Mouse (Mus musculus): ENCODE data around the gene Rpl27a. TPM values are rescaled to one million over a fixed set of nuclear protein-coding genes. Genes with fewer than 3 reads are reported as not detected.
A peak's percentile ranks its signal among the peaks of the same experiment; 100 is the strongest.

Rpl27a gene
- polyA plus RNA-seq, 1 experiment, result 1,271 TPM

GRCm38 (mm10) chr7:109533129-109533528 is 14.2 kb downstream of the Rpl27a start:
- Histone ChIP-seq H3K79me2 (ENCODE audit: control insufficient read depth, insufficient read depth) (no peaks in the 10 kb centered on the region), H3K36me3 (ENCODE audit: control insufficient read depth, insufficient read depth) (peaks cover 23% of the 10 kb centered on the region), H3K4me3 (no peak overlapping the region), H3ac (ENCODE audit: control insufficient read depth, insufficient read length) (no peak overlapping the region), H3K27me3 (ENCODE audit: control insufficient read depth, insufficient read depth, insufficient read length) (no peaks in the 10 kb centered on the region), H3K4me2 (ENCODE audit: low read depth) (no peak overlapping the region)
- TF ChIP-seq POLR2A (IDR thresholded peaks at IDR 0.05; ENCODE audit: insufficient read length, low read depth) (no peak), TCF12 (IDR thresholded peaks at IDR 0.05; ENCODE audit: insufficient read depth, poor library complexity, severe bottlenecking) (no peak), SRF (IDR thresholded peaks at IDR 0.05; ENCODE audit: control insufficient read depth, insufficient read length, low read depth) (no peak), TCF3 (IDR thresholded peaks at IDR 0.05; ENCODE audit: insufficient read length, low read depth) (no peak), POLR2AphosphoS2 (IDR thresholded peaks at IDR 0.05; ENCODE audit: insufficient read length, low read depth) (no peak), REST (IDR thresholded peaks at IDR 0.05; ENCODE audit: insufficient read depth, insufficient read length) (no peak), MAX (IDR thresholded peaks at IDR 0.05; ENCODE audit: low read depth) (no peak), CEBPB (IDR thresholded peaks at IDR 0.05; ENCODE audit: insufficient read depth, poor library complexity, severe bottlenecking) (no peak), USF1 (IDR thresholded peaks at IDR 0.05; ENCODE audit: low read depth) (no peak), MYOD1 (IDR thresholded peaks at IDR 0.05; ENCODE audit: control insufficient read depth in 1 of 3, insufficient read length in 2 of 3, low read depth in 2 of 3) (no peak), E2F4 (IDR thresholded peaks at IDR 0.05; ENCODE audit: insufficient read depth) (no peak), MYOG (IDR thresholded peaks at IDR 0.05; ENCODE audit: control insufficient read depth in 1 of 3, insufficient read depth in 1 of 3, insufficient read length in 2 of 3, low read depth in 2 of 3) (no peak)

GRCm38 (mm10) chr7:109533888-109534287 is 14.9 kb downstream of the Rpl27a start:
- TF ChIP-seq TCF12 (IDR thresholded peaks at IDR 0.05; ENCODE audit: insufficient read depth, poor library complexity, severe bottlenecking) (no peak), MYOD1 (IDR thresholded peaks at IDR 0.05; ENCODE audit: control insufficient read depth in 1 of 3, insufficient read length in 2 of 3, low read depth in 2 of 3) (peak in 1 of 3 experiments; percentile 81), MYOG (IDR thresholded peaks at IDR 0.05; ENCODE audit: control insufficient read depth in 1 of 3, insufficient read depth in 1 of 3, insufficient read length in 2 of 3, low read depth in 2 of 3) (peak in 2 of 3 experiments; percentile 38 to 56), TCF3 (IDR thresholded peaks at IDR 0.05; ENCODE audit: insufficient read length, low read depth) (no peak), MAX (IDR thresholded peaks at IDR 0.05; ENCODE audit: low read depth) (no peak)
- Histone ChIP-seq H3K79me2 (ENCODE audit: control insufficient read depth, insufficient read depth) (no peaks in the 10 kb centered on the region), H3ac (ENCODE audit: control insufficient read depth, insufficient read length) (no peak overlapping the region), H3K4me3 (no peak overlapping the region), H3K4me2 (ENCODE audit: low read depth) (no peak overlapping the region), H3K27me3 (ENCODE audit: control insufficient read depth, insufficient read depth, insufficient read length) (no peaks in the 10 kb centered on the region), H3K36me3 (ENCODE audit: control insufficient read depth, insufficient read depth) (peaks cover 31% of the 10 kb centered on the region)

DNA sequence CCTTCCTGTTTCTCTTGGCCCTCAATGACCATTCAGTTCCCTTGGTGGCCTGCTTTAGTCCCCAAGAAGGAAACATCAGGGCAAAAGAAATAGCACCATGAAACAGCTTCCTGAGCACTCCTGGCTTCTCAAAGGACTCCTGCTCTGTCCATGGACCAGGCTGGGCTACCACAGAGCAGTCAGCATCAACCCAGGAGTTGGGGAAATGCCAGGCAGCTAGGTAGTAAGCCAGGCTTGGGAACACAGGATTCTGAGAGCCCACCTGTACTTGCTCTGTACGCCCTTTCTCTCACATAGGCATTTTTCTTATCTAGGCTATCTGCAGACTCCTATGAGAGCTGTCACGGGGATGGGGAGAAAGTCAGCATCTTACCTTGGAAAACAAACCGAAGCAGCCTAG is 16.0 kb downstream of the Rpl27a start:
- peaks cover 37% of the 10 kb centered on the region for H3K36me3 ChIP-seq (ENCODE audit: control insufficient read depth, insufficient read depth)
- no peak for TF ChIP-seq SRF (IDR thresholded peaks at IDR 0.05; ENCODE audit: control insufficient read depth, insufficient read length, low read depth)
- TF ChIP-seq E2F4 (IDR thresholded peaks at IDR 0.05; ENCODE audit: insufficient read depth), result no peak
- no peak for TF ChIP-seq POLR2AphosphoS2 (IDR thresholded peaks at IDR 0.05; ENCODE audit: insufficient read length, low read depth)
- TF ChIP-seq USF1 (IDR thresholded peaks at IDR 0.05; ENCODE audit: low read depth), result no peak
- TF ChIP-seq TCF3 (IDR thresholded peaks at IDR 0.05; ENCODE audit: insufficient read length, low read depth), result no peak
- TF ChIP-seq REST (IDR thresholded peaks at IDR 0.05; ENCODE audit: insufficient read depth, insufficient read length), result no peak
- TF ChIP-seq CEBPB (IDR thresholded peaks at IDR 0.05; ENCODE audit: insufficient read depth, poor library complexity, severe bottlenecking), result no peak
- TF ChIP-seq TCF12 (IDR thresholded peaks at IDR 0.05; ENCODE audit: insufficient read depth, poor library complexity, severe bottlenecking), result no peak
- TF ChIP-seq MAX (IDR thresholded peaks at IDR 0.05; ENCODE audit: low read depth), result no peak
- no peak overlapping the region for H3K4me3 ChIP-seq
- H3ac ChIP-seq (ENCODE audit: control insufficient read depth, insufficient read length), result no peak overlapping the region
- H3K4me2 ChIP-seq (ENCODE audit: low read depth), result no peak overlapping the region
- H3K79me2 ChIP-seq (ENCODE audit: control insufficient read depth, insufficient read depth), result no peaks in the 10 kb centered on the region
- H3K27me3 ChIP-seq (ENCODE audit: control insufficient read depth, insufficient read depth, insufficient read length), result no peaks in the 10 kb centered on the region

- no peak overlapping the region for H3K4me3 ChIP-seq
These were observed 17.6 kb downstream of the Rpl27a start for GRCm38 (mm10) chr7:109536451-109536946.

DNA sequence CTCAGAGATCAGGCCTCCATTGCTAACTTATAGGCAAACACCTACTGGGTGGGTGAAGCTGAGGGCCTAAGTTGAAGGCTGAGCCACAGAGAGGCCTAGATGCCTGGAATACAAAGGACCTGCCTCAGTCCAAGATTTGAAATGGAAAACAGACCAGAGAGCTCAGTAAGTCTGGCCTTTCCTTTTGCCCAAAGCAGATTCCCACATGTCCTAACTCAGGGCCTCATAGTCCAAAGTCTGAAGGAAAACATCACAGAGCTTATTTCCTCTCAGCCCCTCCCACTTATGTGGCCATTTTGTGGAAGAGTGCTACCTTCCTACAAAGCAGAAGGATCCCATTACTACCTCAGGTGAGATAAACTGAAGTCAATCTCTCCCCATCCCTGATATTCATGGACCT is 22.0 kb downstream of the Rpl27a start:
- no peak overlapping the region for H3K4me3 ChIP-seq
- H3K36me3 ChIP-seq (ENCODE audit: control insufficient read depth, insufficient read depth), result peaks cover 42% of the 10 kb centered on the region
- H3K4me2 ChIP-seq (ENCODE audit: low read depth), result no peak overlapping the region
- no peaks in the 10 kb centered on the region for H3K79me2 ChIP-seq (ENCODE audit: control insufficient read depth, insufficient read depth)
- no peak overlapping the region for H3ac ChIP-seq (ENCODE audit: control insufficient read depth, insufficient read length)
- H3K27me3 ChIP-seq (ENCODE audit: control insufficient read depth, insufficient read depth, insufficient read length), result no peaks in the 10 kb centered on the region
- no peak for TF ChIP-seq MYOG (IDR thresholded peaks at IDR 0.05; ENCODE audit: control insufficient read depth in 1 of 3, insufficient read depth in 1 of 3, insufficient read length in 2 of 3, low read depth in 2 of 3)
- TF ChIP-seq TCF12 (IDR thresholded peaks at IDR 0.05; ENCODE audit: insufficient read depth, poor library complexity, severe bottlenecking), result no peak
- TF ChIP-seq SRF (IDR thresholded peaks at IDR 0.05; ENCODE audit: control insufficient read depth, insufficient read length, low read depth), result no peak
- no peak for TF ChIP-seq USF1 (IDR thresholded peaks at IDR 0.05; ENCODE audit: low read depth)
- no peak for TF ChIP-seq POLR2A (IDR thresholded peaks at IDR 0.05; ENCODE audit: insufficient read length, low read depth)
- TF ChIP-seq TCF3 (IDR thresholded peaks at IDR 0.05; ENCODE audit: insufficient read length, low read depth), result no peak
- no peak for TF ChIP-seq CEBPB (IDR thresholded peaks at IDR 0.05; ENCODE audit: insufficient read depth, poor library complexity, severe bottlenecking)
- TF ChIP-seq POLR2AphosphoS2 (IDR thresholded peaks at IDR 0.05; ENCODE audit: insufficient read length, low read depth), result no peak

More at GRCm38 (mm10) chr7:109536451-109536946, 17.6 kb downstream of the Rpl27a start:
- no peak overlapping the region for H3K4me2 ChIP-seq (ENCODE audit: low read depth)
- H3K36me3 ChIP-seq (ENCODE audit: control insufficient read depth, insufficient read depth), result peaks cover 31% of the 10 kb centered on the region
- TF ChIP-seq USF1 (IDR thresholded peaks at IDR 0.05; ENCODE audit: low read depth) (no peak), MYOD1 (IDR thresholded peaks at IDR 0.05; ENCODE audit: control insufficient read depth in 1 of 3, insufficient read length in 2 of 3, low read depth in 2 of 3) (peak; percentile 14 to 84 (median 76)), MYOG (IDR thresholded peaks at IDR 0.05; ENCODE audit: control insufficient read depth in 1 of 3, insufficient read depth in 1 of 3, insufficient read length in 2 of 3, low read depth in 2 of 3) (peak in 2 of 3 experiments; percentile 31 to 71), SRF (IDR thresholded peaks at IDR 0.05; ENCODE audit: control insufficient read depth, insufficient read length, low read depth) (peak; percentile 86), TCF12 (IDR thresholded peaks at IDR 0.05; ENCODE audit: insufficient read depth, poor library complexity, severe bottlenecking) (peak; percentile 19), CEBPB (IDR thresholded peaks at IDR 0.05; ENCODE audit: insufficient read depth, poor library complexity, severe bottlenecking) (no peak)
- no peaks in the 10 kb centered on the region for H3K79me2 ChIP-seq (ENCODE audit: control insufficient read depth, insufficient read depth)
- no peaks in the 10 kb centered on the region for H3K27me3 ChIP-seq (ENCODE audit: control insufficient read depth, insufficient read depth, insufficient read length)
- H3ac ChIP-seq (ENCODE audit: control insufficient read depth, insufficient read length), result no peak overlapping the region
